Mouse (Mus musculus) liver, embryonic 14.5 days (tissue): ENCODE data around the gene Ncor1. TPM values are rescaled to one million over a fixed set of nuclear protein-coding genes. Genes with fewer than 3 reads are reported as not detected.
A peak's percentile ranks its signal among the peaks of the same experiment; 100 is the strongest.

Source experiments
- ATAC-seq: fragments of 200-750 bp; cut with Nextera tagmentation; 2 replicates; pipeline ENCODE4 v1.8.0; 2017; ENCODE audit warnings: moderate number of reproducible peaks, mild to moderate bottlenecking, moderate library complexity; ENCODE audit not compliant: insufficient read depth
- DNase-seq, 3 experiments: peaks; one replicate each; pipeline ENCODE4 v3.0.0-alpha.2; 2012 to 2013; ENCODE audit warnings: low read depth in 3 of 3, low spot score in 3 of 3
- H3K27ac ChIP-seq: fragments of 300-500 bp; sonication (generic); 2 replicates; pipeline ENCODE4 v1.5.1; 2014; ENCODE audit warnings: moderate library complexity, mild to moderate bottlenecking, control low read depth, inconsistent platforms
- H3K27me3 ChIP-seq: fragments of 300-500 bp; sonication (generic); 2 replicates; pipeline ENCODE4 v1.6.1; 2014; ENCODE audit warnings: mild to moderate bottlenecking, low read length, moderate library complexity; ENCODE audit not compliant: control insufficient read depth, insufficient read depth
- H3K36me3 ChIP-seq: fragments of 300-500 bp; sonication (generic); replicated peaks from 2 replicates; pipeline ENCODE4 v1.6.1; 2014; ENCODE audit warnings: low read depth; ENCODE audit not compliant: control insufficient read depth, insufficient read depth
- H3K4me1 ChIP-seq, 2 experiments: fragments of 200-500 bp in 1 of 2; fragments of 300-500 bp in 1 of 2; sonication (generic) in 1 of 2; replicated peaks; 2 replicates each; pipeline ENCODE4 v1.6.1; 2012 to 2014; ENCODE audit warnings: antibody characterized with exemption in 1 of 2, inconsistent platforms in 1 of 2, low read length in 1 of 2; ENCODE audit not compliant: control insufficient read depth in 2 of 2, insufficient read depth in 2 of 2
- H3K4me2 ChIP-seq: fragments of 300-500 bp; sonication (generic); 2 replicates; pipeline ENCODE4 v1.6.1; 2014; ENCODE audit warnings: low read depth, mild to moderate bottlenecking, control low read depth, moderate library complexity
- H3K4me3 ChIP-seq, 2 experiments: fragments of 200-500 bp in 1 of 2; fragments of 300-500 bp in 1 of 2; sonication (generic) in 1 of 2; 2 replicates each; pipeline ENCODE4 v1.5.1; 2012 to 2014; ENCODE audit warnings: low read depth in 2 of 2, low read length in 2 of 2, mild to moderate bottlenecking in 2 of 2, control low read depth in 1 of 2, inconsistent platforms in 1 of 2, moderate library complexity in 1 of 2; ENCODE audit not compliant: insufficient read depth in 1 of 2
- H3K9ac ChIP-seq: fragments of 300-500 bp; sonication (generic); replicated peaks from 2 replicates; pipeline ENCODE4 v1.6.1; 2014; ENCODE audit warnings: mild to moderate bottlenecking, control low read depth, moderate library complexity
- H3K9me3 ChIP-seq: fragments of 300-500 bp; sonication (generic); 2 replicates; pipeline ENCODE4 v1.6.1; 2016; ENCODE audit warnings: low read length, mixed read lengths; ENCODE audit not compliant: control insufficient read depth
- CTCF ChIP-seq: IDR thresholded peaks from 2 replicates; pipeline ENCODE4 v1.5.1; 2016; ENCODE audit warnings: antibody characterized with exemption, low read depth, control low read depth
- EP300 ChIP-seq: IDR thresholded peaks from 2 replicates; pipeline ENCODE4 v1.6.1; 2016; ENCODE audit warnings: antibody characterized with exemption, low read depth
- WGBS: fragments of 180-500 bp; shearing (Covaris S2); extraction: QIAGEN DNeasy Blood & Tissue Kit; methylation state at CpG from one replicate; pipeline ENCODE4 v1.1.7; 2014; ENCODE audit not compliant: insufficient replicate concordance; 5-methylcytosine and 5-hydroxymethylcytosine counted together
- polyA plus RNA-seq, 2 experiments: library from polyadenylated mRNA; depleted of rRNA in 1 of 2; stranded (reverse) in 1 of 2; unstranded in 1 of 2; fragments of >200 nt; fragmentation: Nextera tagmentation in 1 of 2; extraction: Ambion mirVana in 1 of 2; gene quantifications; 2 replicates each; pipeline versions ENCODE4 v1.2.1 to v1.2.3; 2012 to 2014

Ncor1 gene
- polyA plus RNA-seq, 2 experiments: 37.1 to 54.3 TPM

GRCm38 (mm10) chr11:62496151-62496715 is 37.9 kb upstream of the Ncor1 start:
- ATAC-seq (no peak), DNase-seq (peak in 1 of 3 experiments; percentile 31)
- Histone ChIP-seq H3K36me3 (no peaks in the 10 kb centered on the region), H3K9me3 (no peaks in the 10 kb centered on the region), H3K9ac (no peak overlapping the region), H3K27me3 (no peaks in the 10 kb centered on the region), H3K4me3 (no peak overlapping the region), H3K27ac (no peak overlapping the region), H3K4me2 (no peak overlapping the region), H3K4me1 (peaks cover 0 to 17% of the 10 kb centered on the region in 2 experiments; a peak in 2 of 4 replicates)
- peak; percentile 80 for TF ChIP-seq CTCF
- no peak for TF ChIP-seq EP300
- 33% methylated on average over 5 of the region's 5 CpGs for WGBS

- no peak overlapping the region for H3K9ac ChIP-seq
- WGBS: 55% methylated on average over 10 of the region's 10 CpGs
Observed at GRCm38 (mm10) chr11:62495276-62495801, 37.0 kb upstream of the Ncor1 start.

GRCm38 (mm10) chr11:62494754-62495275 is 36.5 kb upstream of the Ncor1 start:
- no peaks in the 10 kb centered on the region for H3K36me3 ChIP-seq
- TF ChIP-seq EP300 (no peak), CTCF (no peak)
- ATAC-seq: peak; percentile 72
- H3K27me3 ChIP-seq: no peaks in the 10 kb centered on the region
- no peak overlapping the region for H3K9ac ChIP-seq
- H3K27ac ChIP-seq: no peak overlapping the region
- WGBS: 22% methylated on average over 6 of the region's 6 CpGs
- no peaks in the 10 kb centered on the region for H3K9me3 ChIP-seq
- H3K4me1 ChIP-seq: peaks cover 0 to 17% of the 10 kb centered on the region in 2 experiments; a peak in 2 of 4 replicates
- peak in 1 of 3 experiments; percentile 22 for DNase-seq
- no peak overlapping the region for H3K4me3 ChIP-seq
- peak overlapping the region; percentile 16; the same call in 1 of the 2 replicates for H3K4me2 ChIP-seq

More at GRCm38 (mm10) chr11:62495276-62495801, 37.0 kb upstream of the Ncor1 start:
- no peak overlapping the region for H3K27ac ChIP-seq
- no peaks in the 10 kb centered on the region for H3K9me3 ChIP-seq
- ATAC-seq (peak; percentile 45), DNase-seq (no peak)
- H3K4me1 ChIP-seq: peaks cover 0 to 17% of the 10 kb centered on the region in 2 experiments; a peak in 2 of 4 replicates
- no peaks in the 10 kb centered on the region for H3K27me3 ChIP-seq
- no peak for TF ChIP-seq EP300
- no peak for TF ChIP-seq CTCF
- H3K36me3 ChIP-seq: no peaks in the 10 kb centered on the region
- H3K4me3 ChIP-seq: no peak overlapping the region
- H3K4me2 ChIP-seq: peak overlapping the region; percentile 16; the same call in 1 of the 2 replicates

- DNase-seq (no peak), ATAC-seq (no peak)
- no peaks in the 10 kb centered on the region for H3K36me3 ChIP-seq
- H3K4me3 ChIP-seq: no peak overlapping the region
- TF ChIP-seq CTCF (no peak), EP300 (no peak)
- 85% methylated on average over 6 of the region's 6 CpGs for WGBS
- peaks cover 0 to 19% of the 10 kb centered on the region in 2 experiments; a peak in 2 of 4 replicates for H3K4me1 ChIP-seq
- H3K27me3 ChIP-seq: no peaks in the 10 kb centered on the region
- H3K9me3 ChIP-seq: no peaks in the 10 kb centered on the region
- no peak overlapping the region for H3K9ac ChIP-seq
- H3K27ac ChIP-seq: no peak overlapping the region
- no peak overlapping the region for H3K4me2 ChIP-seq
Observed at GRCm38 (mm10) chr11:62493701-62494100, 35.4 kb upstream of the Ncor1 start.

- DNase-seq (no peak), ATAC-seq (no peak)
- Histone ChIP-seq H3K9ac (no peak overlapping the region), H3K4me3 (no peak overlapping the region), H3K9me3 (no peaks in the 10 kb centered on the region), H3K36me3 (no peaks in the 10 kb centered on the region), H3K27ac (no peak overlapping the region), H3K27me3 (no peaks in the 10 kb centered on the region), H3K4me1 (peaks cover 4 to 16% of the 10 kb centered on the region in 2 experiments), H3K4me2 (no peak overlapping the region)
- no peak for TF ChIP-seq CTCF
- TF ChIP-seq EP300: no peak
- WGBS: 90% methylated on average over 10 of the region's 10 CpGs
Observed at GRCm38 (mm10) chr11:62487540-62488350, 29.4 kb upstream of the Ncor1 start.
